Mouse (Mus musculus): Measurements from ENCODE around the gene Slc17a7. TPM values are rescaled to one million over a fixed set of nuclear protein-coding genes. Genes with fewer than 3 reads are reported as not detected.
"Not testable (repeated sequence)": the region's sequence is repeated elsewhere in the genome, so short reads cannot be mapped to it uniquely, and the experiment has no call there.

Gene Slc17a7
- polyA plus RNA-seq, 1 experiment from 2014 or later, result 0.55 TPM

DNA sequence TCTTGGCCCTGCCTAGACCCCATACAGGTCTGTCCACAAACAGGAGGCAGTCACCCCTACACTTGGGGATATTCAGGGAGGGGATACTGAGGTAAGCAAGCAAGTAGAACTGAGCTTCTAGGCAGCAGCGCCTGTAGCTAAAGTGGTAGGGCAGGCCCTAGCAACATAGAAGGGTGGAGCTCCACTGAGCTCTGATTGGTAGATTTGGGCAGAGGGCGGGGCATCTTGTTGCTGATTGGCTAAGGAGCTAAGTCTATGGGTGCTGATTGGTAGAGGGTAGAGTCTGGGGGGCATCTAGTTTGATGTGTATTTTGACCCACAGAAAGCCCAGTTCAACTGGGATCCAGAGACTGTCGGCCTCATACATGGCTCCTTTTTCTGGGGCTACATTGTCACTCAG lies 5.7 kb downstream of the Slc17a7 start:
- no peaks in the 10 kb centered on the region for H3K4me1 ChIP-seq
- H3K9me3 ChIP-seq, result peaks cover 6% of the 10 kb centered on the region; the same call in 1 of the 2 replicates
- no peak overlapping the region for H3K9ac ChIP-seq
- 90% methylated on average over 3 of the region's 3 CpGs for WGBS
- ATAC-seq (ENCODE audit: borderline replicate concordance, extremely low read depth, low FRiP score, low TSS enrichment), result no peak
- H3K27me3 ChIP-seq, result peaks cover 94% of the 10 kb centered on the region
- H3K4me3 ChIP-seq, result no peak overlapping the region
- H3K4me2 ChIP-seq, result no peak overlapping the region
- H3K27ac ChIP-seq, result no peak overlapping the region
- H3K36me3 ChIP-seq, result no peaks in the 10 kb centered on the region

DNA sequence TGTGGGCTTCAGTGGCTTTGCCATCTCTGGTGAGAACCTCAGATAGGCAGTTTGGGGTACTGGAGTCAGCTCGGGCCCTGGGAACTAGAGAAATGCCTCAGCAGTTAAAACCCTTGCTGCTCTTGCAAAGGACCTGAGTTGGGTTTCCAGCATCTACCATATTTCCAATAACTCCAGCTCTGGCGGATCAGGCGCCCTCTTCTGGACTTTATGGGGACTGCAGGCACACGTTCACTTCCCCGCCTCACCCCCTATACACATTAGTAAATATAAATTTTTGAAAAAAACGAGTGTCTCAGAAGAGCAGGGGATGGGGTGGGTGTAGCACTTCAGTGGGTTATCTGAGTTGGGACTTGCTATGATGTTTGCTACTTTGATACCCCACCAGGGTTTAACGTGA lies 9.2 kb downstream of the Slc17a7 start:
- no peaks in the 10 kb centered on the region for H3K36me3 ChIP-seq
- peaks cover 94% of the 10 kb centered on the region for H3K27me3 ChIP-seq
- 0 out of 2 replicates have a peak, but pooled peaks cover 9% of the 10 kb centered on the region for H3K4me1 ChIP-seq
- no peak for ATAC-seq (ENCODE audit: borderline replicate concordance, extremely low read depth, low FRiP score, low TSS enrichment)
- peaks cover 6% of the 10 kb centered on the region; the same call in 1 of the 2 replicates for H3K9me3 ChIP-seq
- no peak overlapping the region for H3K27ac ChIP-seq
- 60% methylated on average over 7 of the region's 7 CpGs for WGBS
- H3K9ac ChIP-seq, result no peak overlapping the region
- no peak overlapping the region for H3K4me2 ChIP-seq
- no peak overlapping the region for H3K4me3 ChIP-seq

GRCm38 (mm10) chr7:45173772-45174171 lies 10.0 kb downstream of the Slc17a7 start:
- H3K4me1 ChIP-seq; H3K27ac ChIP-seq; H3K36me3 ChIP-seq; ATAC-seq (ENCODE audit: borderline replicate concordance, extremely low read depth, low FRiP score, low TSS enrichment); H3K4me2 ChIP-seq; H3K9ac ChIP-seq; H3K4me3 ChIP-seq; H3K9me3 ChIP-seq: not testable (repeated sequence)
- 62% methylated on average over 1 of the region's 1 CpGs for WGBS
- H3K27me3 ChIP-seq, result peaks cover 94% of the 10 kb centered on the region

DNA sequence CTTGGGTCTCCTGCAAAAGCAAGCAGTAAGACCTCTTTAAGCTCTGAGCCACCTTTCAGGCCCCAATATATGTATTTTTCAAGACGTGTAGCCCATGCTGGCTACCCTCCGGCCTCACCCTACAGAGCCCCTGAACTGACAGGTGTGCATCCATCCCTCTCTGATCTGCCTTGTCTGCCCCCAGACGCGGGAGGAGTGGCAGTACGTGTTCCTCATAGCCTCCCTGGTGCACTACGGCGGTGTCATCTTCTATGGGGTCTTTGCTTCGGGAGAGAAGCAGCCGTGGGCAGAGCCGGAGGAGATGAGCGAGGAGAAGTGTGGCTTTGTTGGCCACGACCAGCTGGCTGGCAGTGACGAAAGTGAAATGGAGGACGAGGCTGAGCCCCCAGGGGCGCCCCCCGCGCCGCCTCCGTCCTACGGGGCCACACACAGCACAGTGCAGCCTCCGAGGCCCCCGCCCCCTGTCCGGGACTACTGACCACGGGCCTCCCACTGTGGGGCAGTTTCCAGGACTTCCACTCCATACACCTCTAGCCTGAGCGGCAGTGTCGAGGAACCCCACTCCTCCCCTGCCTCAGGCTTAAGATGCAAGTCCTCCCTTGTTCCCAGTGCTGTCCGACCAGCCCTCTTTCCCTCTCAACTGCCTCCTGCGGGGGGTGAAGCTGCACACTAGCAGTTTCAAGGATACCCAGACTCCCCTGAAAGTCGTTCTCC lies 11.0 kb downstream of the Slc17a7 start:
- H3K9me3 ChIP-seq, result peaks cover 2% of the 10 kb centered on the region; the same call in 1 of the 2 replicates
- peak overlapping the region; percentile 23 for H3K4me2 ChIP-seq
- H3K36me3 ChIP-seq, result no peaks in the 10 kb centered on the region
- WGBS, result 6% methylated on average over 25 of the region's 29 CpGs
- peak; percentile 44; the same call in 1 of the 2 replicates for ATAC-seq (ENCODE audit: borderline replicate concordance, extremely low read depth, low FRiP score, low TSS enrichment)
- no peak overlapping the region for H3K27ac ChIP-seq
- peaks cover 94% of the 10 kb centered on the region for H3K27me3 ChIP-seq
- H3K4me3 ChIP-seq, result 0 out of 2 replicates have a peak overlapping the region, but pooled peaks have one; percentile 9
- H3K4me1 ChIP-seq, result 0 out of 2 replicates have a peak, but pooled peaks cover 9% of the 10 kb centered on the region
- no peak overlapping the region for H3K9ac ChIP-seq

GRCm38 (mm10) chr7:45175398-45175797 lies 11.6 kb downstream of the Slc17a7 start:
- WGBS, result 5% methylated on average over 13 of the region's 13 CpGs
- no peak for ATAC-seq (ENCODE audit: borderline replicate concordance, extremely low read depth, low FRiP score, low TSS enrichment)

DNA sequence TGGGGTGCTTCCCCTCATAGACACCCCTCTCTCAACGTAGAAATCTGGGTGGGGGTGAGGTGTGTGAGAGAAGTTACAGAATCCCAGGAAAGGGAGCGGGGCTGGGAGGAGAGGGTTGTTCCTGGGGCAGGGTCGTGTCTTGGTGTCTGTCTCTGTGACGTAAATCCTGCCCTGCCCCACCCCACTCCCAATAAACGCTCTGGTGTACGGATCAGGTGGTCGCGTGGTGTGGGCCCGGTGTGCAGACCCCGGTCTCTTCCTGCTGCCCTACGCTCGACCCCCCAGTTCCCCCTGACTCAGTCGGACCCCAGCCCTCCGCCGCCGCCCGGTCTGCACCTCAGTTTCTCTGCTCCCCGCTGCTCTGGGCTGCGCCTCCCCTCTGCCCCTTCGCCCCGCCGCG lies 12.2 kb downstream of the Slc17a7 start:
- 0 out of 2 replicates have a peak, but pooled peaks cover 9% of the 10 kb centered on the region for H3K4me1 ChIP-seq
- H3K9me3 ChIP-seq, result no peaks in the 10 kb centered on the region
- peak overlapping the region; percentile 9; the same call in 1 of the 2 replicates for H3K4me3 ChIP-seq
- ATAC-seq (ENCODE audit: borderline replicate concordance, extremely low read depth, low FRiP score, low TSS enrichment), result no peak
- peaks cover 95% of the 10 kb centered on the region for H3K27me3 ChIP-seq
- H3K27ac ChIP-seq, result no peak overlapping the region
- H3K9ac ChIP-seq, result no peak overlapping the region
- no peaks in the 10 kb centered on the region for H3K36me3 ChIP-seq
- WGBS, result 2% methylated on average over 23 of the region's 23 CpGs
- H3K4me2 ChIP-seq, result no peak overlapping the region

More at GRCm38 (mm10) chr7:45175398-45175797, 11.6 kb downstream of the Slc17a7 start:
- H3K27me3 ChIP-seq, result peaks cover 94% of the 10 kb centered on the region
- H3K9me3 ChIP-seq, result no peaks in the 10 kb centered on the region
- no peak overlapping the region for H3K27ac ChIP-seq
- H3K9ac ChIP-seq, result no peak overlapping the region
- 0 out of 2 replicates have a peak, but pooled peaks cover 9% of the 10 kb centered on the region for H3K4me1 ChIP-seq
- H3K36me3 ChIP-seq, result no peaks in the 10 kb centered on the region
- no peak overlapping the region for H3K4me3 ChIP-seq
- H3K4me2 ChIP-seq, result no peak overlapping the region

DNA sequence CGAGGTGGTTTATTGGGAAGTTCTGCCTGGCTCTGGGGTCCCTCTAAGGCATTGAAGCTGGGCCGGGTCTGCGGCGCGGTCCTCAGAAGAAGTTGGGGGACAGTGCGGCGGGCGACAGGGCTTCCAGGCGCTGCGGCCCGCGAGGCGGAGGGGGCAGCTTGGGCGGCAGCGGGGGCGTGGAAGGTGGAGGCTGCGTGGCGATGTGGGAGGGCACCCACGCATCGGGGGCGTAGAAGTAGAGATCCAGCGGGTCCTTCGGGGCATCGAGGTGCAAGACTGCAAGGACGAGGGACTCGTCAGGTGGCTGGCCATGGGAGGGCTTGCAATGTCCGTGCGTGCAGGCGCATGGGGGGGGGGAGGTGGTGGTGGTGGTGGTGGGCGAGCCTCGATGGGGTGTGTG lies 12.6 kb downstream of the Slc17a7 start:
- ATAC-seq (ENCODE audit: borderline replicate concordance, extremely low read depth, low FRiP score, low TSS enrichment), result no peak
- no peak overlapping the region for H3K27ac ChIP-seq
- no peak overlapping the region for H3K4me2 ChIP-seq
- no peaks in the 10 kb centered on the region for H3K36me3 ChIP-seq
- 4% methylated on average over 31 of the region's 31 CpGs for WGBS
- no peak overlapping the region for H3K9ac ChIP-seq
- H3K4me3 ChIP-seq, result peak overlapping the region; percentile 9; the same call in 1 of the 2 replicates
- no peaks in the 10 kb centered on the region for H3K9me3 ChIP-seq
- peaks cover 95% of the 10 kb centered on the region for H3K27me3 ChIP-seq
- H3K4me1 ChIP-seq, result 0 out of 2 replicates have a peak, but pooled peaks cover 10% of the 10 kb centered on the region

GRCm38 (mm10) chr7:45178550-45178949 lies 14.8 kb downstream of the Slc17a7 start:
- Histone ChIP-seq H3K27ac (no peak overlapping the region), H3K27me3 (peaks cover 98% of the 10 kb centered on the region), H3K9ac (no peak overlapping the region), H3K4me2 (no peak overlapping the region), H3K9me3 (no peaks in the 10 kb centered on the region), H3K36me3 (no peaks in the 10 kb centered on the region), H3K4me1 (peaks cover 18% of the 10 kb centered on the region), H3K4me3 (no peak overlapping the region)
- no peak for ATAC-seq (ENCODE audit: borderline replicate concordance, extremely low read depth, low FRiP score, low TSS enrichment)
- 18% methylated on average over 7 of the region's 7 CpGs for WGBS

- H3K4me3 ChIP-seq, result no peak within 1 kb of the TSS
- no peak within 1 kb of the TSS for H3K27ac ChIP-seq
- no peak for ATAC-seq (ENCODE audit: borderline replicate concordance, extremely low read depth, low FRiP score, low TSS enrichment)
- H3K9ac ChIP-seq, result no peak within 1 kb of the TSS
- H3K4me1 ChIP-seq, result peaks cover 18% of the 10 kb centered on the region
- 22% methylated on average over 7 of the region's 7 CpGs for WGBS
- H3K27me3 ChIP-seq, result peaks cover 100% of the 10 kb centered on the region
- no peak within 1 kb of the TSS for H3K4me2 ChIP-seq
- no peaks in the 10 kb centered on the region for H3K36me3 ChIP-seq
- H3K9me3 ChIP-seq, result no peaks in the 10 kb centered on the region
Measured at GRCm38 (mm10) chr7:45179469-45179868, 15.7 kb downstream of the Slc17a7 start, which contains the start of gene Gfy. Gene Gfy, minus strand, starts transcription at chr7:45179569.

DNA sequence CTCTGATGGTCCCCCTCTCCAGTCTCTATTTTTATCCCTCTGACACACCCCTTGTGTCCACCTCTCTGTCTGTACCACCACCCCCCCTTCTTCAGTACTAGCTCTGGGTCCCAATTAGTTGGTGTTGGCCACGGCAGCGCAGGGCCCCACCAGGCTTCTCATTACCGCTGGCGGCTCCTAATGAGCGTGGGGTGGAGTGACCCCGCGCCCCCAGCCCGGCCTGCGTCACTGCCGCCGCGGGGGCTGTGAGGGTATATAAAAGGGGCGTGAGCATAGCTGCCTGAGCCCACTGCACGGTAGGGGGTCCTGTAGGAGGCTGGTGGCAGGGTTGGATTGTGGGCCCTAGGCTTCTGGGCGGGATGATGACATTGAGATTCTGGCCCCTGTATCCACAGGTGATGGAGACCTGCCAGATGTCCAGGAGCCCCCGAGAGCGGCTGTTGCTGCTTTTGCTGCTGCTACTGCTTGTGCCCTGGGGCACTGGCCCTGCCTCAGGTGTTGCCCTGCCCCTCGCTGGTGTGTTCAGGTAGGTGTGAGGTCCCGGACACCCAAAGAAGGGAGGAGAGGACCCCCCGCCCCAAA lies 17.2 kb downstream of the Slc17a7 start, which contains the start of gene Pth2:
TSS of gene Pth2 (plus strand) at position 100 of the 582 bp plus-strand sequence.
- WGBS, result 19% methylated on average over 20 of the region's 20 CpGs
- no peak within 1 kb of the TSS; the same call in 1 of the 2 replicates for H3K4me3 ChIP-seq
- no peak for ATAC-seq (ENCODE audit: borderline replicate concordance, extremely low read depth, low FRiP score, low TSS enrichment)

DNA sequence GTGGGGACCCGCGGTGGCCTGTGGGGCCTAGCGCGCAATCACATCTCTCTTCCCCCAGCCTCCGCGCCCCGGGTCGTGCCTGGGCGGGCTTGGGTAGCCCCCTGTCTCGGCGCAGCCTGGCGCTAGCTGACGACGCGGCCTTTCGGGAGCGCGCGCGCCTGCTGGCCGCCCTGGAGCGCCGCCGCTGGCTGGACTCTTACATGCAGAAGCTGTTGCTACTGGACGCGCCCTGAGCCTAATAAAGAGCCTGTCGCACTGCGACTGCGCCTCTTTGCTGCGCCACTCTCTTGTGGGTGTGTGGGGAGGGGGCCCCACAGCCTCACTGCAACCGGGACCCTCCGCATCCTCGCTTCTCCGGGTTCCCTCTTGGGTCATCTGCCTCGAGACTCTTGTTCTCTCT lies 17.8 kb downstream of the Slc17a7 start:
- H3K9me3 ChIP-seq, result no peaks in the 10 kb centered on the region
- peaks cover 9% of the 10 kb centered on the region for H3K4me1 ChIP-seq
- H3K4me3 ChIP-seq, result no peak overlapping the region; the same call in 1 of the 2 replicates
- peaks cover 99% of the 10 kb centered on the region for H3K27me3 ChIP-seq
- H3K27ac ChIP-seq, result no peak overlapping the region
- H3K36me3 ChIP-seq, result no peaks in the 10 kb centered on the region
- H3K4me2 ChIP-seq, result no peak overlapping the region
- H3K9ac ChIP-seq, result no peak overlapping the region
- no peak; the same call in 1 of the 2 replicates for ATAC-seq (ENCODE audit: borderline replicate concordance, extremely low read depth, low FRiP score, low TSS enrichment)
- 6% methylated on average over 35 of the region's 35 CpGs for WGBS

More for the DNA sequence above, 17.2 kb downstream of the Slc17a7 start, which contains the start of gene Pth2:
- H3K36me3 ChIP-seq, result no peaks in the 10 kb centered on the region
- H3K9ac ChIP-seq, result no peak within 1 kb of the TSS
- no peak within 1 kb of the TSS for H3K27ac ChIP-seq
- peaks cover 13% of the 10 kb centered on the region for H3K4me1 ChIP-seq
- no peaks in the 10 kb centered on the region for H3K9me3 ChIP-seq
- peaks cover 100% of the 10 kb centered on the region for H3K27me3 ChIP-seq
- H3K4me2 ChIP-seq, result peak within 1 kb of the TSS; percentile 59; the same call in 1 of the 2 replicates

GRCm38 (mm10) chr7:45182199-45182601 lies 18.5 kb downstream of the Slc17a7 start:
- no peaks in the 10 kb centered on the region for H3K36me3 ChIP-seq
- peaks cover 9% of the 10 kb centered on the region for H3K4me1 ChIP-seq
- H3K4me2 ChIP-seq, result peak overlapping the region; percentile 59
- no peaks in the 10 kb centered on the region for H3K9me3 ChIP-seq
- H3K4me3 ChIP-seq, result peak overlapping the region; percentile 31
- peaks cover 99% of the 10 kb centered on the region for H3K27me3 ChIP-seq
- under 1% methylated on average over 34 of the region's 34 CpGs for WGBS
- no peak overlapping the region for H3K27ac ChIP-seq
- 0 out of 2 replicates have a peak overlapping the region, but pooled peaks have one; percentile 8 for H3K9ac ChIP-seq
- ATAC-seq (ENCODE audit: borderline replicate concordance, extremely low read depth, low FRiP score, low TSS enrichment), result peak; percentile 87
